Mouse (Mus musculus) stomach, postnatal 0 days (tissue): Measurements from ENCODE around the gene Zfp61. TPM values are rescaled to one million over a fixed set of nuclear protein-coding genes. Genes with fewer than 3 reads are reported as not detected.

ENCODE experiments used
- ATAC-seq: fragments of 200-750 bp; cut with Nextera tagmentation; 2 replicates; pipeline ENCODE4 v1.8.0; 2017; ENCODE audit not compliant: low FRiP score, low TSS enrichment
- DNase-seq: peaks from one replicate; pipeline ENCODE4 v3.0.0-alpha.2; 2016; ENCODE audit warnings: low spot score
- H3K27ac ChIP-seq: fragments of 300-500 bp; sonication (generic); replicated peaks from 2 replicates; pipeline ENCODE4 v1.5.1; 2014; ENCODE audit warnings: mild to moderate bottlenecking, control low read depth
- H3K27me3 ChIP-seq: fragments of 300-500 bp; sonication (generic); 2 replicates; pipeline ENCODE4 v1.6.1; 2014; ENCODE audit warnings: low read length; ENCODE audit not compliant: control insufficient read depth, insufficient read depth
- H3K36me3 ChIP-seq: fragments of 300-500 bp; sonication (generic); 2 replicates; pipeline ENCODE4 v1.6.1; 2014; ENCODE audit warnings: low read length, mixed read lengths; ENCODE audit not compliant: control insufficient read depth, insufficient read depth
- H3K4me1 ChIP-seq: fragments of 300-500 bp; sonication (generic); replicated peaks from 2 replicates; pipeline ENCODE4 v1.6.1; 2014; ENCODE audit warnings: antibody characterized with exemption; ENCODE audit not compliant: control insufficient read depth, insufficient read depth
- H3K4me2 ChIP-seq: fragments of 300-500 bp; sonication (generic); replicated peaks from 2 replicates; pipeline ENCODE4 v1.6.1; 2014; ENCODE audit warnings: low read depth, mild to moderate bottlenecking, control low read depth, moderate library complexity
- H3K4me3 ChIP-seq: fragments of 300-500 bp; sonication (generic); 2 replicates; pipeline ENCODE4 v1.5.1; 2014; ENCODE audit warnings: low read depth, low read length, control low read depth
- H3K9ac ChIP-seq: fragments of 300-500 bp; sonication (generic); 2 replicates; pipeline ENCODE4 v1.6.1; 2014; ENCODE audit warnings: mild to moderate bottlenecking, low read length, control low read depth, mixed read lengths
- H3K9me3 ChIP-seq: fragments of 300-500 bp; sonication (generic); 2 replicates; pipeline ENCODE4 v1.6.1; 2016; ENCODE audit warnings: low read length; ENCODE audit not compliant: control insufficient read depth
- CTCF ChIP-seq: IDR thresholded peaks from 2 replicates; pipeline ENCODE4 v1.5.1; 2016; ENCODE audit warnings: antibody characterized with exemption, low read depth, mild to moderate bottlenecking, moderate library complexity
- EP300 ChIP-seq: optimal IDR thresholded peaks from 2 replicates; pipeline ENCODE3; 2016; ENCODE audit warnings: antibody characterized with exemption
- WGBS: fragments of 180-500 bp; shearing (Covaris S2); extraction: QIAGEN DNeasy Blood & Tissue Kit; methylation state at CpG from one replicate; pipeline ENCODE4 v1.1.7; 2014; 5-methylcytosine and 5-hydroxymethylcytosine counted together
- polyA plus RNA-seq: library from polyadenylated mRNA; unstranded; fragments of >200 nt; fragmentation: Nextera tagmentation; extraction: Ambion mirVana; gene quantifications from 2 replicates; pipeline ENCODE4 v1.2.1, GENCODE M21; 2015

Zfp61 gene
- polyA plus RNA-seq, 1 experiment from 2014 or later = 13.8 TPM

DNA sequence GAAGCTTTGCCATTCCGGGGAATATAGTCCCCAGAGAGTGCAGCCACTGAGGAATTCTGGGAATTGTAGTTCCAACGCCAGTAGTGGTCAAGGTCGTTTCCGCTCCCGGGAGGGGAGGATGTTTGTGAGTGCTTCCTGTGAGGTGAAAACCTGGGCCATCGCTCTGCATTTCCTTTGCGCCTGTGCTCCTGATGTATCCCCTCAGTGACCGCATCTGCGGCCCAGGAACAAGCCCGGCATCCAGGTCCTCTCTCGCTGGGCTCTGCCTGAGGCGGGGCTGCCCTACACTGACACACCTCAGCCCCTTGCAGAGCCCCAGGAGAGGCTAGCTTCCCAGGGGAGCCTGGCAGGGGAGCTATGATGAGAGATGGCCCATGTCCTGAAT is 30.8 kb downstream of the Zfp61 start, which contains the start of gene Zfp93:
Gene Zfp93, plus strand, starts transcription at position 133 of the 385 bp plus-strand sequence.
- Histone ChIP-seq H3K27ac (0 out of 2 replicates have a peak within 1 kb of the TSS, but pooled peaks have one; percentile 56), H3K9me3 (no peaks in the 10 kb centered on the region), H3K4me1 (0 out of 2 replicates have a peak, but pooled peaks cover 3% of the 10 kb centered on the region), H3K4me3 (peak within 1 kb of the TSS; percentile 64), H3K9ac (peak within 1 kb of the TSS; percentile 75), H3K36me3 (peaks cover 14% of the 10 kb centered on the region), H3K27me3 (no peaks in the 10 kb centered on the region), H3K4me2 (peak within 1 kb of the TSS; percentile 92)
- ATAC-seq (peak; percentile 96), DNase-seq (peak; percentile 80)
- TF ChIP-seq CTCF (no peak), EP300 (no peak)
- under 1% methylated on average over 12 of the region's 12 CpGs for WGBS

DNA sequence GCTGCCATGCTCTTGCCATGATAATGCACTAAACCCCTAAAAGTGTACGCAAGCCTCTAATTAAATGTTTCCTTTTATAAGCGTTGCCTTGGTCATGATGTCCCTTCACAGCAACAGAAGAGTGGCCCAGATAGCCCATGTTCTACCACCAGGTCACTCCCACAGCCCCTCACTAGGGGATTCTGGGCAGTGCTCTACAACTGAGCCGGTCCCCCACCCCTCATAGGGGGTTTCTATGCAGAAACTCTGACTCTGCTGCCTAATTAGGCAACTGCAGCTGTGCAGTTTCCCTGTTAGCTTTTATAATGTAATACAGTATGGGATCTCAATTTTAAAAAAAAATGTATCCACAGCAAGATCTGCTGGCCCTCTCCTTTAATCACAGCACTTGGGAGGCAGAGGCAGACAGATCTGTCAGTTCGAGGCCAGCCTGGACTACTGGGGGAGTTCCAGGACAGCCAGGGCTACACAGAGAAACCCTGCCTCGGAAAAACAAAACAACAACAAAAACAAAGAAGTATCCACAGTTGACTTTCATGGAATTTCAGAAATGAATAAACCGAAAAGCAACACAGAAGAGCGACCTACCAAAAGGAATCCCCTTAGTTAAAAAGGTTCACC is 31.3 kb downstream of the Zfp61 start:
- H3K4me3 ChIP-seq = peak overlapping the region; percentile 64
- peaks cover 10% of the 10 kb centered on the region for H3K36me3 ChIP-seq
- 0 out of 2 replicates have a peak, but pooled peaks cover 3% of the 10 kb centered on the region for H3K4me1 ChIP-seq
- 32% methylated on average over 7 of the region's 7 CpGs for WGBS
- peak overlapping the region; percentile 92 for H3K4me2 ChIP-seq
- ATAC-seq = peak; percentile 20; the same call in 1 of the 2 replicates
- H3K27ac ChIP-seq = no peak overlapping the region
- no peaks in the 10 kb centered on the region for H3K9me3 ChIP-seq
- DNase-seq = no peak
- H3K9ac ChIP-seq = peak overlapping the region; percentile 75
- no peaks in the 10 kb centered on the region for H3K27me3 ChIP-seq
- TF ChIP-seq CTCF = no peak
- TF ChIP-seq EP300 = no peak

DNA sequence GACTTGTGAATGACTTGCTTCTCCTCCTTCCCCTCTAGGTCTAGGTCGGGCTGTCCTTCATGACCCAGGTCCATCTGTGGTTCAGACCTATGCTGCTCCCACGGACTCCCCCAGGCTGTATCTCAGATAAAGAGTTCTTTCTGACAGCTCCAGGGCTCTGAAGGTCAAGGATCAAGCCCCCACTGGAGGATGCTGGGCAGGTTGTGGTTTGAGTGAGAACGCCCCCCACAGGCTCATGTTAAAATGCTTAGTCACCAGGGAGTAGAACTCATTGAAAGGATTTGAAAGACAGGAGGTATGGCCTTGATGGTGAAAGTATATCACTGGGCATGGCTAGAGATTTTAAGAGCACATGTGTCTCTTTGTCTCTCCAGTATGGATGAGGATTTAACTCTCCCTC is 31.8 kb downstream of the Zfp61 start:
- H3K4me2 ChIP-seq = no peak overlapping the region; the same call in 1 of the 2 replicates
- no peak overlapping the region for H3K27ac ChIP-seq
- WGBS = 75% methylated on average over 3 of the region's 3 CpGs
- H3K9ac ChIP-seq = no peak overlapping the region
- H3K4me1 ChIP-seq = 0 out of 2 replicates have a peak, but pooled peaks cover 3% of the 10 kb centered on the region
- H3K4me3 ChIP-seq = no peak overlapping the region
- TF ChIP-seq EP300 (no peak), CTCF (no peak)
- ATAC-seq (no peak), DNase-seq (no peak)
- H3K36me3 ChIP-seq = peaks cover 5% of the 10 kb centered on the region; the same call in 1 of the 2 replicates
- no peaks in the 10 kb centered on the region for H3K27me3 ChIP-seq
- no peaks in the 10 kb centered on the region for H3K9me3 ChIP-seq

DNA sequence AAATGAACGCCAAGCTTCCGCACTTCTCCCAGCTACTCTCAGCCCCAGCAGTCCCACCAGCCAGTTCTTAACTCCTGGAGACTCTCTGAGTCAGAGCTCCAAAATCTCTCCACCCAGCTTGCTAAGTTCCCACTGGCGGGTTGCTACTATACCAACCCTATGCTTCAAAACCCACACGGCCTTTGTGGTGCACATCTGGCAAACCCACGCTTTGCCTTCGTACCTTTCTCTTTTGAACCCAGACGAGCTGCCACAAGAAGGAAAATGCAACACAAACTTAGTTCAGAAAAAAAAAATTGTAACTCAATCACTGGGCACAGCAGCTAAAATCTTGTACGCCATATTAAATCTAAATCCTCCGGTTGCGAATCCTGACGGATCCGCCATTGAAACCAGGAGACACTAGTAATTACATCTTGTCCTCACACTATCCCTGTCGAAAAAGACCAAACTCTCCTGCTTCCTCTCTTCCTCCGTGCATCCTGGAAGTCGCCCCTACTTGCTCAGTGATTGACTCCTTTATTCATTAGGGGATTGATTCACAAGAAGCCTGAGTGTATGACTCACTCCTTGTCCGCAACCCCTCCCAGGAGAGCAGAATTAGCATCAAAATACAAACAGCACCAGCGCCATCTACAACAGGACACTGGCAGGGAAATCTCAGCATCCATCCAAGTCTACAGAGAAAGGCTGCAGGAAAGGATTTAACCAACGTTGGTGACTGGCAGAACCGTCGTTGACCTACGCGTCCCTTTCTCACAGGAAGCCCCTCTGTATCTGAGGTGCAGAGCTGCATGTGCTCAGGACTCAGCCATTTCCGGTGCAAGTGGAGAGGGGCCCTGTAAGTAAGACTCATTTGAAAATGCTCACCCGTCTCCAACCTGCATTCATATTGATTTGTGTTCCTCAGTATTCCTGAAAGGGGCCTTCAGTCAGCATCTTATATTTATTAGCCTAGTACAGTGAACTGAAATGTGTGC is 32.6 kb downstream of the Zfp61 start:
- Histone ChIP-seq H3K4me2 (no peak overlapping the region), H3K9ac (no peak overlapping the region), H3K4me3 (no peak overlapping the region), H3K4me1 (0 out of 2 replicates have a peak, but pooled peaks cover 3% of the 10 kb centered on the region), H3K9me3 (no peaks in the 10 kb centered on the region), H3K27me3 (no peaks in the 10 kb centered on the region), H3K27ac (no peak overlapping the region), H3K36me3 (peaks cover under 1% of the 10 kb centered on the region; the same call in 1 of the 2 replicates)
- ATAC-seq (no peak), DNase-seq (peak; percentile 9)
- WGBS = 70% methylated on average over 24 of the region's 24 CpGs
- no peak for TF ChIP-seq CTCF
- TF ChIP-seq EP300 = no peak

DNA sequence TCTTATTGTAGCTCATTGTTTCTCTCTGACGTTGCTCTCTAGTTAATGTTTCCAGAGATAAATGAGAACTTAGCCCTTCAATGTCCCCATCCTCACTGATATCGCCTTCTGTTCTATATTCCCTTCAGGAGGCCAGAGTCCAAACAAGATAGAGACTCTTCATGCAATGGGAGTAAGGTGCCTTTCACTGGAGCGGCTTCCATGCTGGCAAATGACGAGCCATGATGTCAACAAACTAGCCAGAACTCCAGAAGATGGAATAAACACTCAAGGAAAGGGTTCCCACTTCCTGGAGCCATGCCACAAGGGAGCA is 41.1 kb downstream of the Zfp61 start:
- Histone ChIP-seq H3K9me3 (no peaks in the 10 kb centered on the region), H3K27ac (no peak overlapping the region), H3K4me3 (no peak overlapping the region), H3K27me3 (no peaks in the 10 kb centered on the region), H3K36me3 (peaks cover 7% of the 10 kb centered on the region), H3K4me2 (no peak overlapping the region), H3K9ac (no peak overlapping the region), H3K4me1 (0 out of 2 replicates have a peak, but pooled peaks cover 2% of the 10 kb centered on the region)
- no peak for TF ChIP-seq CTCF
- no peak for TF ChIP-seq EP300
- no peak for ATAC-seq
- WGBS = 88% methylated on average over 4 of the region's 4 CpGs
- DNase-seq = no peak
